Mouse (Mus musculus): Measurements from ENCODE around the gene Castor2. TPM values are rescaled to one million over a fixed set of nuclear protein-coding genes. Genes with fewer than 3 reads are reported as not detected.
A peak's percentile ranks its signal among the peaks of the same experiment; 100 is the strongest.

Gene Castor2
- polyA plus RNA-seq, 1 experiment from 2014 or later, result 0.73 TPM

DNA sequence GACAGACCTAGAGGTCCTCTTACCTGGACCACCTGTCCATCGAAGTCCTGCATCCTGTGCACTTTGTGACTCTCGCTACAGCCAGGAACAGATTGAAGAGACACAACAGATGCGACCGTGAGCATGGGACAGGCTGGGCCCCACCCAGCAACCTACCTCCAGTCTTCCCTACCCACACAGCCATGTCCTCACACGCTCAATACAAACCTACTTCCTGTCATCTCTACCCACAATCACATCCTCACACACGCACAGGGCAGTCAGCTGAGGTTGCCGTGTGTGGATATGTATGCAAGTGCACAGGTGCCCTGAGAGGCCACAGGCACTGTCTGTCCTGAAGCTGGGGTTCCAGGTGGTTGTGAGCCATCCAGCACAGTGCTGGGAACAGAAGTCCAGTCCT is 67.1 kb downstream of the Castor2 start:
- H3K36me3 ChIP-seq (ENCODE audit: control insufficient read depth, insufficient read depth), result peaks cover 4% of the 10 kb centered on the region; the same call in 1 of the 2 replicates

GRCm38 (mm10) chr5:134168033-134168432 is 68.5 kb downstream of the Castor2 start:
- no peak for ATAC-seq (ENCODE audit: low read depth)
- no peaks in the 10 kb centered on the region for H3K27me3 ChIP-seq (ENCODE audit: control insufficient read depth, insufficient read depth, low read depth, low read length)
- 77% methylated on average over 9 of the region's 9 CpGs for WGBS (ENCODE audit: insufficient replicate concordance)
- H3K9ac ChIP-seq (ENCODE audit: low read depth, low read length), result no peak overlapping the region
- no peak overlapping the region for H3K27ac ChIP-seq (ENCODE audit: low read length)
- H3K4me2 ChIP-seq (ENCODE audit: low read depth, low read length), result no peak overlapping the region
- H3K4me1 ChIP-seq (ENCODE audit: control insufficient read depth, low read depth, low read length), result no peaks in the 10 kb centered on the region
- H3K9me3 ChIP-seq (replicated peaks; ENCODE audit: control insufficient read depth, low read length), result no peaks in the 10 kb centered on the region
- no peaks in the 10 kb centered on the region; the same call in 1 of the 2 replicates for H3K36me3 ChIP-seq (ENCODE audit: control insufficient read depth, insufficient read depth)
- H3K4me3 ChIP-seq (ENCODE audit: low read depth, low read length), result no peak overlapping the region

More for the DNA sequence above, 67.1 kb downstream of the Castor2 start:
- H3K27me3 ChIP-seq (ENCODE audit: control insufficient read depth, insufficient read depth, low read depth, low read length), result no peaks in the 10 kb centered on the region
- no peaks in the 10 kb centered on the region for H3K4me1 ChIP-seq (ENCODE audit: control insufficient read depth, low read depth, low read length)
- no peak overlapping the region for H3K27ac ChIP-seq (ENCODE audit: low read length)
- no peak overlapping the region for H3K9ac ChIP-seq (ENCODE audit: low read depth, low read length)
- no peak for ATAC-seq (ENCODE audit: low read depth)
- H3K4me3 ChIP-seq (ENCODE audit: low read depth, low read length), result no peak overlapping the region
- H3K4me2 ChIP-seq (ENCODE audit: low read depth, low read length), result no peak overlapping the region
- H3K9me3 ChIP-seq (replicated peaks; ENCODE audit: control insufficient read depth, low read length), result no peaks in the 10 kb centered on the region
- WGBS (ENCODE audit: insufficient replicate concordance), result 76% methylated on average over 7 of the region's 7 CpGs

GRCm38 (mm10) chr5:134169231-134169630 is 69.7 kb downstream of the Castor2 start:
- WGBS (ENCODE audit: insufficient replicate concordance), result 79% methylated on average over 10 of the region's 10 CpGs
- ATAC-seq (ENCODE audit: low read depth), result no peak
- no peaks in the 10 kb centered on the region for H3K4me1 ChIP-seq (ENCODE audit: control insufficient read depth, low read depth, low read length)

GRCm38 (mm10) chr5:134170167-134170566 is 70.7 kb downstream of the Castor2 start:
- no peak overlapping the region for H3K9ac ChIP-seq (ENCODE audit: low read depth, low read length)
- H3K27me3 ChIP-seq (ENCODE audit: control insufficient read depth, insufficient read depth, low read depth, low read length), result no peaks in the 10 kb centered on the region
- peaks cover under 1% of the 10 kb centered on the region; the same call in 1 of the 2 replicates for H3K4me1 ChIP-seq (ENCODE audit: control insufficient read depth, low read depth, low read length)
- H3K9me3 ChIP-seq (replicated peaks; ENCODE audit: control insufficient read depth, low read length), result no peaks in the 10 kb centered on the region
- H3K4me2 ChIP-seq (ENCODE audit: low read depth, low read length), result no peak overlapping the region
- H3K4me3 ChIP-seq (ENCODE audit: low read depth, low read length), result no peak overlapping the region
- H3K36me3 ChIP-seq (ENCODE audit: control insufficient read depth, insufficient read depth), result no peaks in the 10 kb centered on the region; the same call in 1 of the 2 replicates
- peak; percentile 59 for ATAC-seq (ENCODE audit: low read depth)
- WGBS (ENCODE audit: insufficient replicate concordance), result 70% methylated on average over 8 of the region's 8 CpGs
- no peak overlapping the region for H3K27ac ChIP-seq (ENCODE audit: low read length)

More at GRCm38 (mm10) chr5:134169231-134169630, 69.7 kb downstream of the Castor2 start:
- H3K36me3 ChIP-seq (ENCODE audit: control insufficient read depth, insufficient read depth), result no peaks in the 10 kb centered on the region; the same call in 1 of the 2 replicates
- no peak overlapping the region for H3K4me2 ChIP-seq (ENCODE audit: low read depth, low read length)
- H3K27ac ChIP-seq (ENCODE audit: low read length), result no peak overlapping the region
- H3K4me3 ChIP-seq (ENCODE audit: low read depth, low read length), result no peak overlapping the region
- H3K27me3 ChIP-seq (ENCODE audit: control insufficient read depth, insufficient read depth, low read depth, low read length), result no peaks in the 10 kb centered on the region
- H3K9me3 ChIP-seq (replicated peaks; ENCODE audit: control insufficient read depth, low read length), result no peaks in the 10 kb centered on the region
- no peak overlapping the region for H3K9ac ChIP-seq (ENCODE audit: low read depth, low read length)

- Histone ChIP-seq H3K4me3 (ENCODE audit: low read depth, low read length) (no peak overlapping the region), H3K27ac (ENCODE audit: low read length) (no peak overlapping the region), H3K4me2 (ENCODE audit: low read depth, low read length) (no peak overlapping the region), H3K4me1 (ENCODE audit: control insufficient read depth, low read depth, low read length) (peaks cover 18% of the 10 kb centered on the region), H3K9ac (ENCODE audit: low read depth, low read length) (no peak overlapping the region), H3K9me3 (replicated peaks; ENCODE audit: control insufficient read depth, low read length) (no peaks in the 10 kb centered on the region), H3K27me3 (ENCODE audit: control insufficient read depth, insufficient read depth, low read depth, low read length) (no peaks in the 10 kb centered on the region), H3K36me3 (ENCODE audit: control insufficient read depth, insufficient read depth) (no peaks in the 10 kb centered on the region)
- ATAC-seq (ENCODE audit: low read depth), result no peak
- 23% methylated on average over 4 of the region's 4 CpGs for WGBS (ENCODE audit: insufficient replicate concordance)
Observed at GRCm38 (mm10) chr5:134173206-134173605, 73.7 kb downstream of the Castor2 start.

- 6% methylated on average over 10 of the region's 10 CpGs for WGBS (ENCODE audit: insufficient replicate concordance)
- H3K27me3 ChIP-seq (ENCODE audit: control insufficient read depth, insufficient read depth, low read depth, low read length), result no peaks in the 10 kb centered on the region
- no peak overlapping the region; the same call in 1 of the 2 replicates for H3K27ac ChIP-seq (ENCODE audit: low read length)
- no peaks in the 10 kb centered on the region for H3K9me3 ChIP-seq (replicated peaks; ENCODE audit: control insufficient read depth, low read length)
- no peaks in the 10 kb centered on the region for H3K36me3 ChIP-seq (ENCODE audit: control insufficient read depth, insufficient read depth)
- peak overlapping the region; percentile 74 for H3K9ac ChIP-seq (ENCODE audit: low read depth, low read length)
- peaks cover 22% of the 10 kb centered on the region for H3K4me1 ChIP-seq (ENCODE audit: control insufficient read depth, low read depth, low read length)
- peak overlapping the region; percentile 86 for H3K4me3 ChIP-seq (ENCODE audit: low read depth, low read length)
- ATAC-seq (ENCODE audit: low read depth), result no peak
- peak overlapping the region; percentile 81 for H3K4me2 ChIP-seq (ENCODE audit: low read depth, low read length)
Observed at GRCm38 (mm10) chr5:134175696-134176095, 76.2 kb downstream of the Castor2 start.

GRCm38 (mm10) chr5:134176169-134176881 is 76.8 kb downstream of the Castor2 start, which contains the start of gene Rcc1l:
TSS of gene Rcc1l (minus strand) at chr5:134176774.
- H3K9ac ChIP-seq (ENCODE audit: low read depth, low read length), result peak within 1 kb of the TSS; percentile 74
- H3K4me1 ChIP-seq (ENCODE audit: control insufficient read depth, low read depth, low read length), result peaks cover 22% of the 10 kb centered on the region
- peak within 1 kb of the TSS; percentile 81 for H3K4me2 ChIP-seq (ENCODE audit: low read depth, low read length)
- no peaks in the 10 kb centered on the region for H3K9me3 ChIP-seq (replicated peaks; ENCODE audit: control insufficient read depth, low read length)
- H3K27ac ChIP-seq (ENCODE audit: low read length), result peak within 1 kb of the TSS; percentile 52
- under 1% methylated on average over 72 of the region's 72 CpGs for WGBS (ENCODE audit: insufficient replicate concordance)
- H3K4me3 ChIP-seq (ENCODE audit: low read depth, low read length), result peak within 1 kb of the TSS; percentile 86
- ATAC-seq (ENCODE audit: low read depth), result peak; percentile 90
- no peaks in the 10 kb centered on the region for H3K27me3 ChIP-seq (ENCODE audit: control insufficient read depth, insufficient read depth, low read depth, low read length)
- H3K36me3 ChIP-seq (ENCODE audit: control insufficient read depth, insufficient read depth), result no peaks in the 10 kb centered on the region

- 58% methylated on average over 7 of the region's 7 CpGs for WGBS (ENCODE audit: insufficient replicate concordance)
- H3K27me3 ChIP-seq (ENCODE audit: control insufficient read depth, insufficient read depth, low read depth, low read length), result no peaks in the 10 kb centered on the region
- H3K36me3 ChIP-seq (ENCODE audit: control insufficient read depth, insufficient read depth), result no peaks in the 10 kb centered on the region
- ATAC-seq (ENCODE audit: low read depth), result no peak
- H3K4me3 ChIP-seq (ENCODE audit: low read depth, low read length), result no peak overlapping the region
- no peak overlapping the region for H3K4me2 ChIP-seq (ENCODE audit: low read depth, low read length)
- H3K9ac ChIP-seq (ENCODE audit: low read depth, low read length), result no peak overlapping the region
- peaks cover 38% of the 10 kb centered on the region for H3K4me1 ChIP-seq (ENCODE audit: control insufficient read depth, low read depth, low read length)
- H3K9me3 ChIP-seq (replicated peaks; ENCODE audit: control insufficient read depth, low read length), result no peaks in the 10 kb centered on the region
- no peak overlapping the region for H3K27ac ChIP-seq (ENCODE audit: low read length)
Observed at GRCm38 (mm10) chr5:134178536-134178935, 79.0 kb downstream of the Castor2 start.

DNA sequence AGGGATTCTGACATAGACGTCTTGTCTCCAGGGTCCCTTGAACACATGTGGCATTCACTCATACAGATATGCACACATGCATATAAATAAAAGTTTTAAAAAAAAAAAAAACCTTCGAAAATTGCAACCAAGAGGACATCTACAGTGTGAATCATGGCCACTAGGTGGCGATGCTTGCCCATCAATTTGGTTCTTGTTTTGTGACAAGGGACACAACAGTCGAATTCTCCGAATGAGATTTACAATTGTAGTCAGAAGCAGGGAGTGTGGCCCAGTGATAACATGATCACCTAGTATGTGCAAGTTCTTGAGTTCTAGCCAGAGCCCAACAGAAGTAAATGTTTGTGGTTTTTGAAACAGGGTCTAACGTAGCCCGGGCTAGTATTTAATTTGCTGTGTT is 80.4 kb downstream of the Castor2 start:
- no peak overlapping the region for H3K9ac ChIP-seq (ENCODE audit: low read depth, low read length)
- H3K27ac ChIP-seq (ENCODE audit: low read length), result no peak overlapping the region
- WGBS (ENCODE audit: insufficient replicate concordance), result 9% methylated on average over 7 of the region's 7 CpGs
- H3K36me3 ChIP-seq (ENCODE audit: control insufficient read depth, insufficient read depth), result no peaks in the 10 kb centered on the region
- H3K9me3 ChIP-seq (replicated peaks; ENCODE audit: control insufficient read depth, low read length), result no peaks in the 10 kb centered on the region
- H3K4me3 ChIP-seq (ENCODE audit: low read depth, low read length), result no peak overlapping the region
- no peak overlapping the region for H3K4me2 ChIP-seq (ENCODE audit: low read depth, low read length)
- no peaks in the 10 kb centered on the region for H3K27me3 ChIP-seq (ENCODE audit: control insufficient read depth, insufficient read depth, low read depth, low read length)
- peaks cover 44% of the 10 kb centered on the region for H3K4me1 ChIP-seq (ENCODE audit: control insufficient read depth, low read depth, low read length)
- no peak for ATAC-seq (ENCODE audit: low read depth)

All from liver, embryonic 16.5 days (tissue).